Mouse (Mus musculus): ENCODE results near the gene Cyp4f39. TPM values are rescaled to one million over a fixed set of nuclear protein-coding genes. Genes with fewer than 3 reads are reported as not detected.

The Cyp4f39 gene
- polyA plus RNA-seq (2014; fragmentation: Illumina TruSeq; extraction: RNeasy Lipid Tissue Mini Kit (QIAGEN cat#74804); ENCODE audit: low read depth, low replicate concordance), result not detected

DNA sequence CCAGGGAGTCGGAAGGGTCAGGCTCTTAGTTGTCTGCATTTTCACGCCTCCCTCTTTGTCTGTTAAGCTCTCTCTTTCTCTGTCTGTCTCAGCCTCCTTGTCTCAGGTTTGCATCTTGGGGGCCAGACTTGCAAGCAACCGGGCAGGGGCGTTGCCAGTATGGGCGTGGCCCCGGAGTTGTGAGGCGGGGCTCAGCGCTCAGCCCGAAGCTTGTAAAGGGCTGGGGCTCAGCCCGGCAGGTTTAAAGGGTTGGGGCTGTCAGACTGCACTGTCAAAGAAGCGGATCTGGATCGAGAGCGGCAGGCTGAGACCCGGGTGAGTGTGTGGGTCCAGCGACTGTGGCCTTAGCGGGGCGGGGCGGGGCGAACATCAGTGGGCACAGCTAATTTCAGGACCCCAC is at the start of gene Cyp4f39:
Gene Cyp4f39 (plus strand): TSS at position 242 of the 400 bp plus-strand sequence.

DNA sequence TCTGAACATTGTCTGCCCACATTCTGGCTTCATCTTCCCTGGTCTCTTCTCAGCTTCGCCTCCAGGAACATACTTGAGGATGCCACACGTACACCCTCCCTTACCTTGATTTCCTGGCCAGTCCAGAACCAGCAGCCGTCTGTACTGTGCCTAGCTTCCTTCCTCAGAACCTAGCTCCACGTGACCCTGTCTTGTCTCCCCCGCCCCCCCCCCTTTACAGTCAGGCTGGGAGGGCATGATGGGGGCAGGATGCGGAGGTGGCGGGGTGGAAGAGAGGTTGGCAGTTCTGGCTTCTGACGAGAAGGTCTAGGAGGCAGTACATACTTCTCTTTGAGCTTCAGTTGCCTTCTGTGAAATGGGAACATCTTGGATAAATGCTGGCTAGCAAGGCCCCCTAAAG is 49.1 kb upstream of the Cyp4f39 start, which contains the start of gene Rasal3:
Gene Rasal3 (minus strand): TSS at position 167 of the 400 bp plus-strand sequence.

DNA sequence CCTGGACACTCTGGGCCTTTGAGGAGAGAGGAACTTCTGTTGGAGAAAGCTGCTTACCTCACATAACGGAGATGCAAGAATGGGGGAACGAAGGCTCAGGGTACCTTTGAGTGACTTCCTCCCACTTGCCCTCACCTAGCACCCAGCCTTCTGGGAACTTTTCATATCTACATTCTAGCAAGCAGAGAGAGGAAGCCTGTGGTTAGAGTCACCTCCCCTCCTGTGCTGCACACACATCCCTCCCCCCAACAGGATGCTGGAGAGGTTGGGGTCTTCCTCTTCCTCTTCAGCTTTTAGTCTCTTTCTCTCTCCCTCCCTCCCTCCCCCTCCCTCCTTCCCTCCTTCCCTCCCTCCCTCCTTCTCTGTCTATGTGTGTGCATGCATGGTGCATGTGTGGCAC is 28.5 kb upstream of the Cyp4f39 start, which contains the start of gene Pglyrp2:
Gene Pglyrp2 (minus strand): TSS at position 134 of the 400 bp plus-strand sequence.

DNA sequence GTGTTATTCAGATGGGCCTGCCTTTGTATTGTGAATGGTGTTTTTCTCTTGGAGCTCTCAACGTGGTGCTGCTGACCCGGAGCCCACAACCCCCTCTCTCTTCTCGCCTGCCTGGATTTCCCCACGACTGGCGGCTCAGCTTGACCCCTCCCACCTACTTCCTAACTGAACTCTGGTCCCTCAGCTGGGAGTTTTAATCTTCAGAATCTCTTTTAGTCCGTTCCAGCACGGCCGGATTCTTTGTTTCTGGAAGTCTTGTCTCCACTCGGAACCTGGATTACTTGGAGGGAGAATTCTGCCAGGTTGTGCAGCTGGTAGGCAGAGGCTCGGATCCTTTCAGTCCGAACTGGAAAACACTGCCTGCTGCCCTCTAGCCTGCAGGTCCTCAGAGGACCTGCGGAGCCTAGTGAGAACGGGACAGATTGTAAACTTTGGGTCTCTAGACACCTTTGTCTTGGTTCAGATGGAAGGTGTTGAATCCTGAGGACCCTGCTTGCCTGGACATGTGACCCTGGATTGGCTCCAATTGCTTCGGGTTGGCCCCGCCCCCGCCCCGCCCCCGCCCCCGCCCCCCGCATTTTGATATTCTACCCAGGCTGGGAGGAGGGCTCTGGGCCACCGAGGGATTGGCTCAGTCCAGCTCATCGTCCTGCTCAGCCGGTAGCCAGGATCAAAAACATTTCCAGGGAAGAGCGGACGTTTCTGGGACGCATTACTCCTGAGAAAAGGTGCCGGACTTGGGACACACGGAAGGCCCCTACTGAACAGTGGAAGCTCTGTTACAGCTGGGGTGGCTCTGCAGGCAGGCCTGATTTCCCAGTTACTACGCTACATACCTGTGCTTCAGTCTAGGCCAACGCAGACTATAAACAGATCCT is 53.6 kb downstream of the Cyp4f39 start, which contains the start of gene Cyp4f17:
Gene Cyp4f17 (plus strand): TSS at position 200 of the 878 bp plus-strand sequence.

DNA sequence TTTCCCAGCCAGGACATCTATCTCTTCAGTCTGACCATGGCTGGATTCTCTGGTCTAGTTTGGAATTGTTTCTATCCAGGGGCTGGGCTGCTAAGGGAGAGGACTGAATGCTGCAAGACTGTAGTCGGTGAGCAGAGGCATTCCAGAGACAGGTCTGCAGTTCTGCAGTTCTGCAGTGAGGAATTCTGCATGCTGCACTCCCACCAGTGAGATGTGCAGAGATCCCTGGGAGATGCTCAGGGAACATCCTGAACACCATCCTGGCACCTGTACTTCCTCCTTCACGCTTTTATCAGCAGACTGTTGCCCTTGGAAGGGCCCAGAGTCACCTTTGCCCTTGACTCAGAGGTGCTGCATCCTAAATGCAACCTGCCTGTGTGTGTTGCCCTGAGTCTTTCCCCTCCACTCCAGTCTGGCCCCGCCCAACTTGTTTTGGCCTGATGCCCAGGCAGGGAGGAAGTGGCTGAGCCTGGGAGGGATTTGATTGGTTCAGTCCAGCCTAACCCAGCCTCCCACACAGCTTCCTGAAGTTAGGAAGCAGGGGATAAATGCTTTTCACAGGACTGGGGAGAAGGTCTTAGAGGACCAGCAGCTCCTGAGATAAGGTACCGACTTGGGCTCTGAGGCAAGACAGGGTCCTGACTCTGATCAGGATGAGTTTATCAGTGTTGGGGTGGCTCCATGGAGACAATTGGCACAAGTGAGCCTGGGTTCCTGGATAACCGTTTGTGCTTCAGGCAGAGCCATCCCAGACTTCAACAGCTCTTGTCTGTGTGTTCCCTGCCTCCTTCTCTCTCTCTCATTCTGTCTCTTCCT is 83.7 kb downstream of the Cyp4f39 start, which contains the start of gene Cyp4f16:
Gene Cyp4f16 (plus strand): TSS at position 508 of the 816 bp plus-strand sequence.

Other genes with a start within 250 kb of the Cyp4f39 start
- gene Brd4, start 168.0 kb upstream of the Cyp4f39 start, polyA plus RNA-seq (2014; fragmentation: Illumina TruSeq; extraction: RNeasy Lipid Tissue Mini Kit (QIAGEN cat#74804); ENCODE audit: low read depth, low replicate concordance), result 14.7 TPM
- 30.3 TPM for gene Akap8, start 131.5 kb upstream of the Cyp4f39 start, polyA plus RNA-seq (2014; fragmentation: Illumina TruSeq; extraction: RNeasy Lipid Tissue Mini Kit (QIAGEN cat#74804); ENCODE audit: low read depth, low replicate concordance)
- 20.1 TPM for gene Akap8l, start 102.1 kb upstream of the Cyp4f39 start, polyA plus RNA-seq (2014; fragmentation: Illumina TruSeq; extraction: RNeasy Lipid Tissue Mini Kit (QIAGEN cat#74804); ENCODE audit: low read depth, low replicate concordance)
- 1.0 TPM for gene Wiz, start 63.3 kb upstream of the Cyp4f39 start, polyA plus RNA-seq (2014; fragmentation: Illumina TruSeq; extraction: RNeasy Lipid Tissue Mini Kit (QIAGEN cat#74804); ENCODE audit: low read depth, low replicate concordance)
- 0.16 TPM for gene Rasal3, start 49.1 kb upstream of the Cyp4f39 start, polyA plus RNA-seq (2014; fragmentation: Illumina TruSeq; extraction: RNeasy Lipid Tissue Mini Kit (QIAGEN cat#74804); ENCODE audit: low read depth, low replicate concordance)
- gene Pglyrp2, start 28.6 kb upstream of the Cyp4f39 start, polyA plus RNA-seq (2014; fragmentation: Illumina TruSeq; extraction: RNeasy Lipid Tissue Mini Kit (QIAGEN cat#74804); ENCODE audit: low read depth, low replicate concordance), result 21.3 TPM
- 3.8 TPM for gene Cyp4f17, start 53.3 kb downstream of the Cyp4f39 start, polyA plus RNA-seq (2014; fragmentation: Illumina TruSeq; extraction: RNeasy Lipid Tissue Mini Kit (QIAGEN cat#74804); ENCODE audit: low read depth, low replicate concordance)
- gene Cyp4f16, start 83.8 kb downstream of the Cyp4f39 start, polyA plus RNA-seq (2014; fragmentation: Illumina TruSeq; extraction: RNeasy Lipid Tissue Mini Kit (QIAGEN cat#74804); ENCODE audit: low read depth, low replicate concordance), result 2.3 TPM
- not detected for gene Cyp4f37, start 168.6 kb downstream of the Cyp4f39 start, polyA plus RNA-seq (2014; fragmentation: Illumina TruSeq; extraction: RNeasy Lipid Tissue Mini Kit (QIAGEN cat#74804); ENCODE audit: low read depth, low replicate concordance)
- gene Cyp4f40, start 206.2 kb downstream of the Cyp4f39 start, polyA plus RNA-seq (2014; fragmentation: Illumina TruSeq; extraction: RNeasy Lipid Tissue Mini Kit (QIAGEN cat#74804); ENCODE audit: low read depth, low replicate concordance), result not detected
- 50.1 TPM for gene Cyp4f15, start 232.9 kb downstream of the Cyp4f39 start, polyA plus RNA-seq (2014; fragmentation: Illumina TruSeq; extraction: RNeasy Lipid Tissue Mini Kit (QIAGEN cat#74804); ENCODE audit: low read depth, low replicate concordance)

Measured in liver, adult 10 weeks (tissue).